Mouse (Mus musculus) kidney, adult 2 months (tissue): Measurements from ENCODE around the gene D10Jhu81e. TPM values are rescaled to one million over a fixed set of nuclear protein-coding genes. Genes with fewer than 3 reads are reported as not detected.
A peak's percentile ranks its signal among the peaks of the same experiment; 100 is the strongest.

Experiments used
- DNase-seq: peaks from one replicate; pipeline ENCODE4 v3.0.0; 2021
- H3K27ac ChIP-seq: fragments of 200-500 bp; 2 replicates; pipeline ENCODE4 v1.5.1; 2012; ENCODE audit warnings: low read depth, low read length, control low read depth, inconsistent platforms; ENCODE audit not compliant: insufficient read depth
- H3K27me3 ChIP-seq: fragments of 200-500 bp; replicated peaks from 2 replicates; pipeline ENCODE4 v1.6.1; 2012; ENCODE audit warnings: mild to moderate bottlenecking, moderate library complexity, low read length, inconsistent platforms; ENCODE audit not compliant: control insufficient read depth, insufficient read depth
- H3K36me3 ChIP-seq: fragments of 200-500 bp; 2 replicates; pipeline ENCODE4 v1.6.1; 2012; ENCODE audit warnings: mild to moderate bottlenecking, moderate library complexity, low read length, inconsistent platforms; ENCODE audit not compliant: control insufficient read depth, insufficient read depth
- H3K4me1 ChIP-seq: fragments of 200-500 bp; 2 replicates; pipeline ENCODE4 v1.6.1; 2011; ENCODE audit warnings: low read length; ENCODE audit not compliant: control insufficient read depth, insufficient read depth
- H3K4me3 ChIP-seq: fragments of 200-500 bp; 2 replicates; pipeline ENCODE4 v1.5.1; 2011; ENCODE audit warnings: mild to moderate bottlenecking, low read depth, low read length, control low read depth; ENCODE audit not compliant: insufficient read depth
- CTCF ChIP-seq: fragments of 200-500 bp; conservative IDR thresholded peaks from 2 replicates; pipeline ENCODE4 v1.5.1; 2011; ENCODE audit warnings: low read depth, mild to moderate bottlenecking, control low read depth, low read length, moderate library complexity, mixed read lengths; ENCODE audit not compliant: insufficient read depth, insufficient read length
- POLR2A ChIP-seq: fragments of 200-500 bp; IDR thresholded peaks from one replicate; pipeline ENCODE4 v1.6.1; 2011; ENCODE audit warnings: low read depth, low read length, control low read depth
- WGBS: fragments of 180-500 bp; shearing (Covaris S2); methylation state at CpG from one replicate; pipeline ENCODE4 v1.1.7; 2018; 5-methylcytosine and 5-hydroxymethylcytosine counted together
- polyA plus RNA-seq: library from polyadenylated mRNA; depleted of rRNA; stranded (reverse); fragments of >200 nt; gene quantifications from 2 replicates; pipeline ENCODE4 v1.2.3, GENCODE M21; 2012

The D10Jhu81e gene
- polyA plus RNA-seq, 1 experiment, result 283 TPM

GRCm38 (mm10) chr10:78185381-78185725 is 15.8 kb upstream of the D10Jhu81e start:
- Histone ChIP-seq H3K36me3 (no peaks in the 10 kb centered on the region), H3K4me3 (peak overlapping the region; percentile 37), H3K27ac (peak overlapping the region; percentile 41; the same call in 1 of the 2 replicates), H3K27me3 (no peaks in the 10 kb centered on the region), H3K4me1 (peaks cover 4% of the 10 kb centered on the region; the same call in 1 of the 2 replicates)
- no peak for TF ChIP-seq POLR2A
- no peak for TF ChIP-seq CTCF
- no peak for DNase-seq
- 7% methylated on average over 9 of the region's 9 CpGs for WGBS

GRCm38 (mm10) chr10:78184531-78185380 is 15.2 kb upstream of the D10Jhu81e start, which contains the start of gene Pwp2:
TSS of gene Pwp2 (minus strand) at chr10:78185149.
- H3K4me1 ChIP-seq, result peaks cover 4% of the 10 kb centered on the region; the same call in 1 of the 2 replicates
- H3K27ac ChIP-seq, result peak within 1 kb of the TSS; percentile 41; the same call in 1 of the 2 replicates
- no peaks in the 10 kb centered on the region for H3K36me3 ChIP-seq
- H3K4me3 ChIP-seq, result peak within 1 kb of the TSS; percentile 67
- DNase-seq, result peak; percentile 95
- WGBS, result under 1% methylated on average over 47 of the region's 47 CpGs
- no peaks in the 10 kb centered on the region for H3K27me3 ChIP-seq
- TF ChIP-seq CTCF (0 out of 2 replicates have a peak, but pooled peaks have one; percentile 17), POLR2A (peak; percentile 53)

GRCm38 (mm10) chr10:78183577-78183976 is 14.0 kb upstream of the D10Jhu81e start:
- Histone ChIP-seq H3K27me3 (no peaks in the 10 kb centered on the region), H3K27ac (no peak overlapping the region), H3K4me3 (no peak overlapping the region), H3K36me3 (no peaks in the 10 kb centered on the region), H3K4me1 (peaks cover 4% of the 10 kb centered on the region; the same call in 1 of the 2 replicates)
- TF ChIP-seq CTCF (no peak), POLR2A (no peak)
- DNase-seq, result no peak
- 78% methylated on average over 3 of the region's 3 CpGs for WGBS

GRCm38 (mm10) chr10:78182321-78182720 is 12.7 kb upstream of the D10Jhu81e start:
- no peak for DNase-seq
- no peak overlapping the region for H3K4me3 ChIP-seq
- no peaks in the 10 kb centered on the region for H3K27me3 ChIP-seq
- H3K36me3 ChIP-seq, result no peaks in the 10 kb centered on the region
- TF ChIP-seq POLR2A (no peak), CTCF (no peak)
- no peak overlapping the region for H3K27ac ChIP-seq
- peaks cover 4% of the 10 kb centered on the region; the same call in 1 of the 2 replicates for H3K4me1 ChIP-seq
- 95% methylated on average over 17 of the region's 17 CpGs for WGBS

GRCm38 (mm10) chr10:78174474-78174873 is 4.9 kb upstream of the D10Jhu81e start:
- Histone ChIP-seq H3K27ac (no peak overlapping the region), H3K4me3 (no peak overlapping the region), H3K27me3 (no peaks in the 10 kb centered on the region), H3K4me1 (peaks cover 6% of the 10 kb centered on the region; the same call in 1 of the 2 replicates), H3K36me3 (no peaks in the 10 kb centered on the region)
- DNase-seq, result no peak
- TF ChIP-seq POLR2A, result no peak
- TF ChIP-seq CTCF, result no peak
- WGBS, result 94% methylated on average over 5 of the region's 5 CpGs

GRCm38 (mm10) chr10:78171581-78171980 is 2.0 kb upstream of the D10Jhu81e start:
- Histone ChIP-seq H3K4me1 (peaks cover 11% of the 10 kb centered on the region; the same call in 1 of the 2 replicates), H3K27ac (no peak overlapping the region), H3K36me3 (no peaks in the 10 kb centered on the region), H3K27me3 (no peaks in the 10 kb centered on the region), H3K4me3 (no peak overlapping the region)
- DNase-seq, result no peak
- WGBS, result 91% methylated on average over 9 of the region's 9 CpGs
- no peak for TF ChIP-seq CTCF
- no peak for TF ChIP-seq POLR2A

GRCm38 (mm10) chr10:78171057-78171456 is 1.5 kb upstream of the D10Jhu81e start:
- 84% methylated on average over 7 of the region's 7 CpGs for WGBS

More at GRCm38 (mm10) chr10:78171057-78171456, 1.5 kb upstream of the D10Jhu81e start:
- DNase-seq, result no peak
- no peak overlapping the region for H3K27ac ChIP-seq
- H3K27me3 ChIP-seq, result no peaks in the 10 kb centered on the region
- no peak for TF ChIP-seq POLR2A
- TF ChIP-seq CTCF, result no peak
- no peaks in the 10 kb centered on the region for H3K36me3 ChIP-seq
- peaks cover 11% of the 10 kb centered on the region; the same call in 1 of the 2 replicates for H3K4me1 ChIP-seq
- H3K4me3 ChIP-seq, result no peak overlapping the region
